Mouse (Mus musculus): ENCODE measurements around the gene Nxf1. TPM values are rescaled to one million over a fixed set of nuclear protein-coding genes. Genes with fewer than 3 reads are reported as not detected.
A peak's percentile ranks its signal among the peaks of the same experiment; 100 is the strongest.
"Not testable (repeated sequence)": the region's sequence is repeated elsewhere in the genome, so short reads cannot be mapped to it uniquely, and the experiment has no call there.

The Nxf1 gene
- polyA plus RNA-seq, 3 experiments from 2014 or later, result 130 to 193 (median 160) TPM

GRCm38 (mm10) chr19:8724392-8724791, 32.5 kb upstream of the Nxf1 start:
- no peak for ATAC-seq

DNA sequence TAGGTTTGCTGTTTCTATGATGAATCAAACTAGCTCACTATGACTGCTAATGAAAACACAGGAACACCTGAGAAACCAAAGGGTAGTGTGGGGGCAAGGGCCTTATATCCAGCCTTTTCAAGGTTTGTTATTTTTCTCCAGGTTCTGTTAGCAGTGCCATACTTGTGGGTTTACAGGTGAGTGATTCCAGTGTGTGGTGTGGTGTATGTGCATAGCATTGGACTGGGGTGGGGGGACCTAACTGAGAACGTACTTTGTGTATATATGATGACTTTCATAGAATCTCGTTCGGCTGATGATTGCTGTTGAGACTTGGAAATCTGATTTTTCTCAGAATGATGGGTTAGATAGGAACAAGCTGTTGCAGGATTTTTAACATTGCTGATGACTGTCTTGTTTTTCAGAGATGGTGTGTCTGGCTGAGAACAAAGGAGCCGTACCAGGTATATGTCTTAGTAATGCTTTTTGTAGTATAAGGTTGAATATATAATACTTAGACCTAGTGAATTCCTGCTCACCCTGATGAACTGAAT, 31.7 kb upstream of the Nxf1 start:
- ATAC-seq, result no peak

DNA sequence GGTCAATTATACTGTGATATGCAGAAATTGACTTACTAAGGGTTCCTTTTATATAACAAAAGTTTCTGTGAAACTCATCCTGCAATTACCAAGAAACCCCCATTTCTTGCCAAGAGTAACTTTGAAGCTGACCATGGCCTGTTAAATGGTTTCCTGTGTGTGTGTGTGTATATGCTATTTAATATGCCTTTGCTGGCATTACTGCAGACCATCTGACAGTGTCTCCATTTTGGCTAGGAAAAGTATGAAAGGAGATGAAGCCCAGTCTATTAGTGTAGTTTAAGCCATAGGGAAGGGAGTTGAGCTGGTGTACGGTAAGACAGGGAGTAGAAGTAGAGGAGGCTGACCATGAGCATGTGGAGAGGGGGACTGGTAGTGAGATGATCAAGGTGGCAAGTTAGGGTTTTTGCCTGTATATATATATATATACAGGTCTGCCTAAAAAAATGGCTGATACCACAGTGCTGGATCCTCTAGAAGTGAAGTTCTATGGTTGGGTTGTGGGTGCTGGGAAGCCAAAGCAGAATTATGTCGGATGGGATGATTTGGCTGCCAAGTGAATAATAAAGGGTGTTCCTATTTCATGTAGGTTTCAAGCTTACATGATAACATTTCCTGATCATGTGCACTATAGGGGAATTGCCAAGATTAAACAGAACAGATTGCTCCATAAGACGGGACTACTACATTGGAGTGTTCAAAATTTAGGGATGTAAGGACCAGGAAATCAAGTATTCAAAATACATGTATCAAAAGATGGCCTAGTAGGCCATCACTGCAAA, 30.1 kb upstream of the Nxf1 start:
- ATAC-seq, result no peak

DNA sequence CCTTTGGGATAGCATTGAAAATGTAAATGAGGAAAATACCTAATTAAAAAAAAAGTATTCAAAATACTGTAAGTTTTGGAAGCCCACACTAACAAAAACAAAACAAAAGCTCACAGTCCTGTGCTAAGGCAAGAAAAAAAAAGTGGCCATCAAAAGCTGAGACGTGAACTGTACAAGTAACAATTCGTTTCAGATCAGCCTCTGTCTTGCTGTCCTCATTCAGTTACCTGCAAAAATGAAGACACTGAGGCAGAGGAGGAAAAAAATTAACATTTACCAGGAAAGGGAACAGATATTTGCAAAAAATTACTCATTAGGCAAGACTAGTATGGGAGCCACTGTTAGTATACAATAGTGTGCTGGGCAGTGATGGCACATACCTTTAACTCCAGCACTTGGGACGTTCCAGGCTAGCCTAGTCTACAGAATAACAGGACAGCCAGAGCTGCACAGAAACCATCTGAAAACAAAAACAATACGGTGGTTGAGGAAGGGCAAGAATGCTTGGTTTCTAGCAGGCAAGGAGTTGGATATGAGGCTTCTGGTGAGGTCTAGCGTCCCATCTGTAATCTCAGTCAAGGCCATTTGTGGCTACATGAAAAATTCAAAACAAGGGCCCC, 29.3 kb upstream of the Nxf1 start:
- no peak for ATAC-seq

- not testable (repeated sequence) for ATAC-seq
These were observed 28.4 kb upstream of the Nxf1 start for GRCm38 (mm10) chr19:8728335-8729099.

GRCm38 (mm10) chr19:8734334-8734733, 22.5 kb upstream of the Nxf1 start:
- no peak for ATAC-seq

DNA sequence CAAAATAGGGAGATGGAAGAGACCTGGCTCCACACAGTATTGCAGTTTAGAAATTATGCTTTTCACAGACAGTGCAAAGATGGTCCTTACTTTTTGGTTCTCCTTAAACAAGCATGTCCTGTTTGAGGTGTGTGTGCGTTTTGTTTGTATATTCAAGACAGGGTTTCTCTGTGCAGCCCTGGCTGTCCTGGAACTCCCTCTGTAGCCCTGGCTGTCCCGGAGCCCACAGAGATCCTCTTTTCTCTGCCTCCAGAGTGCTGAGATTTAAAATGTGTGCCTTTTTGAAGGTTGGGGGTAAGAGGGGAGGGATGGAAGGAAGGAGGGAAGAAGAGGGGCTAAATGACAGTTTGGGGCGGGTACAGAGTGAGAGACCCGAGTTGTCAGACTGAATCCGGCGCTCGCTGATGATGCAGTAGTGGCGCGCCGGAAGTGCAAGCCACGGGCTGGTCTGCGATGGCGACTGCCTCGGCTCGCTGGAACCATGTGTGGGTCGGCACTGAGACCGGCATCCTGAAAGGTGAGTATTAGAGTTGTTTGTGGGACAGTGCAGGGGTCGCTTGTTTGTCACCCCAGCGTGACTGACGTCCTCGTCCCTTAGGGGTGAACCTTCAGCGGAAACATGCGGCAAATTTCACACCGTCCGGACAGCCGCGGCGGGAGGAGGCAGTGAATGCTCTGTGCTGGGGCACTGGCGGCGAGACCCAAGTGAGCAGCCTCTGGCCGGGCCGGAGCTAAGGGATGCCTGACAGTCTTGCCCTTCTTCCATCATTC, 21.3 kb upstream of the Nxf1 start, which contains the start of gene Wdr74:
Wdr74 (plus strand) TSS at position 439 of the 771 bp plus-strand sequence.
- ATAC-seq, result peak; percentile 95

- ATAC-seq, result no peak
These were observed 20.8 kb upstream of the Nxf1 start for GRCm38 (mm10) chr19:8736160-8736467.

GRCm38 (mm10) chr19:8738911-8739310, 18.0 kb upstream of the Nxf1 start:
- no peak for ATAC-seq

DNA sequence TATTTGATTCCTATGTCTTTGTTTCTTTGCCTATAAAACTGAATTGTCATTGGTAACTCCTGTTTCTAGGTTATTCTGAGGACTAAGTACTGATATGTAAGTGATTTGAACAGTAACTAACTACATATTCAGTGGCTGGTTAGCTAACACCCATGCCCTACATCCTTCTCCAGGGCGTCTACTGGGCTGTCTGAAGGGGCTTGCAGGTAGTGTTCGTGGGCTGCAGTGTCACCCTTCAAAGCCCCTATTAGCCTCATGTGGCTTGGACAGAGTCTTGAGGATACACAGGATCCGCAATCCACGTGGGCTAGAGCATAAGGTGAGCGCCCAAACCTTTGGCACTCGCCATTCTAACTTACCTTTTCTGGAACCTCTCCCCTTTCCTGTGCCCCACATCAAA, 17.2 kb upstream of the Nxf1 start:
- ATAC-seq, result no peak

- ATAC-seq, result no peak
These were observed 16.3 kb upstream of the Nxf1 start, which contains the start of gene 1700092M07Rik for GRCm38 (mm10) chr19:8740603-8741002. Gene 1700092M07Rik (plus strand): TSS chr19:8740718.

- peak; percentile 97 for ATAC-seq
These were observed 15.5 kb upstream of the Nxf1 start, which contains the start of gene Stx5a for GRCm38 (mm10) chr19:8741243-8741869. Gene Stx5a (plus strand): TSS chr19:8741413.

GRCm38 (mm10) chr19:8742176-8742575, 14.7 kb upstream of the Nxf1 start:
- no peak for ATAC-seq

- no peak for ATAC-seq
These were observed 11.5 kb upstream of the Nxf1 start for GRCm38 (mm10) chr19:8745382-8745781.

DNA sequence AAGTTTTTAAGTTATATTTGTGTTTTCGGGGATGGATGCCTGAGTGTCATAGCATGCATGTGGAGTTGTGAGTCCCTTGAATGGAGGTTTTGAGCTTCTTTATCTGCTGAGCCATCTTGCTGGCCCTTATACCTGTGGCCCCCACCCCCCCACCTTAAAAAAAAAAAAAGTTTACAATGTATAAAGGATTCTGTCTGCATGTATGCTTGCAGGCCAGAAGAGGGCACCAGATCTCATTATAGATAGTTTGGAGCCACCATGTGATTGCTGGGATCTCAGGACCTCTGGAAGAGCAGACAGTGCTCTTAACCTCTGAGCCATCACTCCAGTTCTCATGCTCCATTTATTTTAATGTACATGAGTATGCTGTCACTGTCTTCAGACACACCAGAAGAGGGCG, 9.5 kb upstream of the Nxf1 start:
- no peak for ATAC-seq

DNA sequence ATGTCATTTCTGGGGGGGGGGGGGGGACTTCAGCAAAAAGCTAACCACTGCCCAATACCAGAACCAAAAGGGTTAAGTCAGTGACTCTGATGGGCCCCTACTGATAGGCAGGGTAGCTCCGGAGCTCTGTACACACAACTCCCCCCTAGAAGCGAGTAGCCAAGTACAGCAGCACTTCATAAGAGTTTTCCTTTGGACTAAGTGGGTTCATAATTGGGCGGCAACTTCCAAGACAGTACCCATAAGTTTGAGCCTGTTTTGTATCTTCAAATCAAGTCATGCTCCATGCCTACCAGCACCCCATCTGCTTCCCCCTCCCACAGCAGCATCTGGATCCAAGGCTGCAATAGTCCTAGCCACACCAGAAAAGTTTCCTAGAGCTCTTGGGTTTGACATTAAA, 1.2 kb upstream of the Nxf1 start:
- ATAC-seq, result no peak

DNA sequence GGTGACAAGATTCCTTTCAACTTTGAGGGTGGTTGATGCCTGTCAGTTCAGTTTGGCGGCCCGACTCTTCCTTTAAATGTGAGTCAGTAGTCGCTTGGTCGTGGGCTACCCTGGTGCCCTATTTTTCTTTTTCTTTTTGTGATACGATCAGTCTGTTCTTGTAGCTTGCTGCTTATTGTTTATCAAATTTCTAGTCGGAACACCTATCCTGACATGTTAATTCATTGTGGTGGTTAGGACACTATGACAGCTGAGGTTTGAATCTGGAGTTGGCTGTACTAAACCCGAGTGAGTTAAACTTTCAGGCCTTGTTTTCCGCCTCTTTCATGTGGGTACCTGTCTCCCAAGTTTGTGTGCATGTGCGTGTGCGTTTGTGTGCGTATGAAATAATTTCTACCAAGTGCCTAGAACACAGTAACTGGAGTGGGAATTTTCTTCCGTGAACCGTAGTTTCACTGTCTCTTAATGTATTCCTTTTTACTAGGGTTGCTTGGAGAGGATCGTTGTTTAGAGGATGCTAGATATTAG, 662 bp downstream of the Nxf1 start:
- ATAC-seq, result peak; percentile 33

DNA sequence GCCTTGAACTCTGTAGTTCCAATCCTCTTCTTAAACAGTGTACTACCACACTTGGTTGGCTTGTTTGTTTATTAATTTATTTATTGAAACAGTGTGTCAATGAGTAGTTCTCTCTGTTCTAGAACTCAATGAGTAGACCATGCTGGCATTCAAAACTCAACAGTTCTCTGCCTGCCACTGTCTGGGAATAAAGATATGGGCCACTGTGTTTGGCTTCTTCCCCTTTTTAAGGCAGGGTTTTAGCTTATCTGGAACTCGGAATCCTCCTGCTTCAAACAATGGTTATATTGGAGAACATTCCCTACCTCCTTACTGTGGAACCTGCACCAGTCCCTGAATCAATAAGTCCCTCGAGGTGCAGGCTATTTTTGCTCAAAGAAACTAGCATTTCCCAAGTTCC, 2.0 kb downstream of the Nxf1 start:
- ATAC-seq, result no peak

DNA sequence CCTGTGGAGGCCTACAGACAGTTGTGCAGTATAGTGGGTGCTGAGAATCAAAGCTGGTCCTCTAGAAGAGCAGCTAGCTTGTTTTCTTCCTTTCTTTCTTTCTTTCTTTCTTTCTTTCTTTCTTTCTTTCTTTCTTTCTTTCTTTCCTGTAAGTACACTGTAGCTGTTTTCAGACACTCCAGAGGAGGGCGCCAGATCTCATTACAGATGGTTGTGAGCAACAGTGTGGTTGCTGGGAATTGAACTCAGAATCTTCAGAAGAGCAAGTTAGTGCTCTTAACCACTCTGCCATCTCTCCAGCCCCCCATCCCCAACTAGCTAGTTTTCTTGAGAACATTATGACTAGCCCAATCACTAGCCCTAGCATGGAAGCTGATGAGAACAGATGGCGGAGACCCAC, 3.9 kb downstream of the Nxf1 start:
- ATAC-seq, result no peak

DNA sequence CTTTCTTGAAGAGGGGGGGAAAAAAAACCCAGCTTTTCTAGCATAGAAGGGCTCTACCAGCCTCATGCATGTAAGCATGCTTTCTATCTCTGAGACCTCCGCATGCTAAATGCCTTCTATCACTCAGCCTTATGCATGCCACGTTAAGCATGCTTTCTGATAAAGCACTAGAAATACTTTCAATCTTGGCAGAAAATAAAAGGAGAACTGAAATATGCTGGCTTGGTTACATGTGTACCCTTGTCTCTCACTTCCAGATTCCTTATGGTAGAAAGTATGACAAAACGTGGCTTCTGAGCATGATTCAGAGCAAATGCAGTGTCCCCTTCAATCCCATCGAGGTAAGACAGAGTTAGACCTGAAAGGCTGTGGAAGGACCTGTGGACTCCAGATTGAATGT, 6.4 kb downstream of the Nxf1 start:
- no peak for ATAC-seq

DNA sequence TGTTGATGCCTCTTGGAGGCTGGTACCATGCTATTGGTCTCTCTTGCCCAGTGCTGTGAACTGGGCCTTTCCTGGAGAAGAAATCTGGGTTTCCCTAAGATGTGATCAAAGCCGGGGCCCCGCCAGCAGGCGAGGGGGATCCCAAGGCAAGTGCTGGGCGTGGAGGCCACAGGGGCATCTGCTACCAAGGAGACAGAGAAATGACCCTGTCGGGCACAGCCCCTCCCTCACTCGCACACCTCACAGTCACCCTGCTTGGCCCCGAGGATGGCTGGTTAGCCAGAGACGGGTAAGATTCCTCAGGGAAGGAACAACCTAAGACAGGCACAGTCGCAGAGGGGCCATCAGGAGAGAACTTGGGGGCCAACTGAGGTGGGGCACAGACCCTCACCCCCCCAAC, 8.7 kb downstream of the Nxf1 start:
- no peak for ATAC-seq

Measured in inflammation-experienced regulatory T-cells, adult 6 months (primary cell).